Mouse (Mus musculus) erythroblast, adult 5-6 weeks (primary cell): Measurements from ENCODE around the gene Ttc36. TPM values are rescaled to one million over a fixed set of nuclear protein-coding genes. Genes with fewer than 3 reads are reported as not detected.
"Not testable (repeated sequence)": the region's sequence is repeated elsewhere in the genome, so short reads cannot be mapped to it uniquely, and the experiment has no call there.

Experiments
- ATAC-seq: replicated peaks from 2 replicates; pipeline ENCODE4 v1.8.0; 2016; ENCODE audit warnings: moderate number of reproducible peaks, mild to moderate bottlenecking, moderate TSS enrichment, inconsistent platforms; ENCODE audit not compliant: poor library complexity, low FRiP score, severe bottlenecking
- total RNA-seq, 2 experiments: library from RNA; stranded (forward) in 1 of 2; stranded (reverse) in 1 of 2; fragments of 150-400 nt in 1 of 2; fragments of 200-764, 138-1000 nt in 1 of 2; gene quantifications; 2 replicates each; pipeline versions ENCODE4 v1.2.3 to v1.2.4; 2015 to 2017; ENCODE audit warnings: low replicate concordance in 2 of 2

Ttc36 gene
- total RNA-seq, 2 experiments from 2014 or later = not detected

DNA sequence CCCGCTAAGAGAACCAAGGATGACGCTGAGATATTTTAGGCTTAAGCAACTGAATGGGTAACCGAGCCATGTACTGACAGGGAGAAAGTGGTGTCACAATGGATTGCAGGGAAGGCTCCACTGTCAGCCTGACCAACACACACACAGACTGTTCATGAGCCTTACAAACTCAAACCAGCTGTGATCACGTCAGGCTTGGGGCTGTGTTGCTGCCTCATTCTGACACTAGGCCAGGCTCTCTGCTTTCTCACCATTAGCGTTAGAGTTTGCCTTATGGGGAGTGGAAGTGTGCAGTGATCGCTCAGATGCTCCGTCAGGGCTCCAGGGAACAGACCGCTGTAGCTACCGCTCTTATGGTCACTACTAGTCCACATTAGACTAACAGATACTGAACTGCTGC lies 10.0 kb downstream of the Ttc36 start:
- no peak for ATAC-seq

GRCm38 (mm10) chr9:44772750-44773651 lies 29.9 kb downstream of the Ttc36 start:
- peak; percentile 99 for ATAC-seq

DNA sequence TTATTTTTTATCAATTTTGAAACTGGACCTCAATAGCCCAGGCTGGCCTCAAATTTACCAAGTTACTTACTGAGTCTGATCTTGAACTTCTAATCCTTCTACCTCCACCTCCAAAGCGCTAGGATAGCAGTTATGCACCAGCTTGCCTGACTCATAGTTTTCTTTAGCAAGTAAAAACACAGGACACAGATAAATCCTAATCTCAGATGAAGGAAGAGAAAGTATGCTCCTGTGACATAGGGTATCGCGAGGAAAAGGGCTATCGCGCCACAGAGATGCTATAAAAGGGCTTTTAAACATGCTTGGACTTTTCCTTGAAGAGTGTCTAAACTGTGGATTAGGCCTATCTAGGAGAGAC lies 30.5 kb downstream of the Ttc36 start:
- ATAC-seq = no peak

GRCm38 (mm10) chr9:44771376-44771775 lies 31.5 kb downstream of the Ttc36 start:
- no peak for ATAC-seq

GRCm38 (mm10) chr9:44768029-44768394 lies 34.9 kb downstream of the Ttc36 start:
- not testable (repeated sequence) for ATAC-seq

DNA sequence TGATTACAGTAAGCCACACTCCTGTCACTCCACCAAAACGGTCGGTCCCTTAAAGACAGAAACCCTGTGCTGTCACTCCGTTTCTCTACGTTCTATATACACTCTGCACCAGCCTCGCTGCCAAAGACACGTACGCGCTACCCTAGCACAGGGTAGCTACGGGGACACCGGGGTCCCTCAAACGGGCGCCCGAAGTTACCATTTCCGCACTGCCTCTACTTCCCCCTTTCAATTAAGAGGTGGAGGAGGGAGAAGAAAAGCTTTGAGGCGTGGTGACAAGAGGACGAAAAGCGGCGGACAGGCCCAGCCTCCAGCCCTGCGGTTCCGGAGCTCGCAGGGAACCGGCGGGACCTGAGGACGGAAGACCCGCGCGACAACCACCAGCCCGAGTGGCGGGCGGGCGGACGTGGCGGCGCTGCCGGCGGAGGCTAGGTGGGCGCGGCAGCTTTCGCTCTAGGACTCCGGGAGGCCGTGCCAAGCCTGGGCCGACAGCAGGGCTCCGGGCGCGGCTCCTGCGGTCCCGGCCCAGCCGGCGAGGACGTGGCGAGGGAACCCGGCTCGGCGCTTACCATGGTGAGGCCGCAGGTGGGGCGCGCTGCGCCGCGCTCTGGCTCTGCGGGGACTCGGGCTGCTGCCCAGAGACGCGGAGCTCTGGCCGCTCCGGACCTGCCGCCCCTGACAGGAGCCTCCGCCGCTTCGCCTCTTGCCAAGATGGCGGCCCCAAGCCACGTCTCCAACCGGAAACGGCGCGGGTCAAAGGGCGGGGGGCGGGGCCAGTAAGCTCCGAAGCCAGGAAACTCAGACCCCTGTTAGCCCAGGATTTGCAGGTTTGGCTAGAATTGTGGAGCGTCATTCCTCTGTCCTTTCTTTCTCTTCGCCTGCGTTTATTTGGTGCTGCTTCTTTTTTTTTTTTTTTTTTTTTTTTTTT lies 35.5 kb downstream of the Ttc36 start, which contains the start of the genes Arcn1 and Ift46:
Gene Arcn1, minus strand, starts transcription at position 745 of the 928 bp plus-strand sequence.
Gene Ift46, plus strand, starts transcription at position 808 of the 928 bp plus-strand sequence.
- peak; percentile 95 for ATAC-seq

GRCm38 (mm10) chr9:44760873-44761272 lies 42.0 kb downstream of the Ttc36 start:
- no peak for ATAC-seq

Other genes with a start within 250 kb of the Ttc36 start
- gene Cxcr5, start 241.2 kb downstream of the Ttc36 start, total RNA-seq (2015; ENCODE audit: low replicate concordance) = not detected in 2 replicates
- gene Cxcr5, start 241.2 kb downstream of the Ttc36 start, total RNA-seq (2017; ENCODE audit: low replicate concordance) = not detected in 2 replicates
- 53.1 and 53.8 TPM in 2 replicates for gene Ddx6, start 198.2 kb downstream of the Ttc36 start, total RNA-seq (2015; ENCODE audit: low replicate concordance)
- 109 and 114 TPM in 2 replicates for gene Ddx6, start 198.2 kb downstream of the Ttc36 start, total RNA-seq (2017; ENCODE audit: low replicate concordance)
- not detected in 2 replicates for gene Treh, start 129.8 kb downstream of the Ttc36 start, total RNA-seq (2015; ENCODE audit: low replicate concordance)
- not detected in 2 replicates for gene Treh, start 129.8 kb downstream of the Ttc36 start, total RNA-seq (2017; ENCODE audit: low replicate concordance)
- 0.42 and 6.1 TPM in 2 replicates for gene Phldb1, start 67.9 kb downstream of the Ttc36 start, total RNA-seq (2015; ENCODE audit: low replicate concordance)
- 2.9 TPM in 2 replicates for gene Phldb1, start 67.9 kb downstream of the Ttc36 start, total RNA-seq (2017; ENCODE audit: low replicate concordance)
- 52.6 and 60.4 TPM in 2 replicates for gene Arcn1, start 35.2 kb downstream of the Ttc36 start, total RNA-seq (2015; ENCODE audit: low replicate concordance)
- gene Arcn1, start 35.2 kb downstream of the Ttc36 start, total RNA-seq (2017; ENCODE audit: low replicate concordance) = 66.1 and 94.8 TPM in 2 replicates
- gene Ift46, start 35.2 kb downstream of the Ttc36 start, total RNA-seq (2015; ENCODE audit: low replicate concordance) = 62.1 and 85.9 TPM in 2 replicates
- gene Ift46, start 35.2 kb downstream of the Ttc36 start, total RNA-seq (2017; ENCODE audit: low replicate concordance) = 40.4 and 54.4 TPM in 2 replicates
- gene Tmem25, start 3.8 kb downstream of the Ttc36 start, total RNA-seq (2015; ENCODE audit: low replicate concordance) = not detected in 2 replicates
- gene Tmem25, start 3.8 kb downstream of the Ttc36 start, total RNA-seq (2017; ENCODE audit: low replicate concordance) = not detected in 2 replicates
- gene Kmt2a, start 78.2 kb upstream of the Ttc36 start, total RNA-seq (2015; ENCODE audit: low replicate concordance) = 15.8 and 32.8 TPM in 2 replicates
- 6.0 and 7.8 TPM in 2 replicates for gene Kmt2a, start 78.2 kb upstream of the Ttc36 start, total RNA-seq (2017; ENCODE audit: low replicate concordance)
- 219 and 228 TPM in 2 replicates for gene Atp5l, start 117.7 kb upstream of the Ttc36 start, total RNA-seq (2015; ENCODE audit: low replicate concordance)
- gene Atp5l, start 117.7 kb upstream of the Ttc36 start, total RNA-seq (2017; ENCODE audit: low replicate concordance) = 38.1 and 117 TPM in 2 replicates
- gene Ube4a, start 162.5 kb upstream of the Ttc36 start, total RNA-seq (2015; ENCODE audit: low replicate concordance) = 19.0 and 38.2 TPM in 2 replicates
- gene Ube4a, start 162.5 kb upstream of the Ttc36 start, total RNA-seq (2017; ENCODE audit: low replicate concordance) = 29.6 and 53.4 TPM in 2 replicates
- 6.9 TPM in 1 of 2 replicates, not detected in the other for gene Cd3g, start 177.4 kb upstream of the Ttc36 start, total RNA-seq (2015; ENCODE audit: low replicate concordance)
- 0.98 and 6.6 TPM in 2 replicates for gene Cd3g, start 177.4 kb upstream of the Ttc36 start, total RNA-seq (2017; ENCODE audit: low replicate concordance)
- not detected in 2 replicates for gene Cd3d, start 178.7 kb upstream of the Ttc36 start, total RNA-seq (2015; ENCODE audit: low replicate concordance)
- gene Cd3d, start 178.7 kb upstream of the Ttc36 start, total RNA-seq (2017; ENCODE audit: low replicate concordance) = not detected in 2 replicates
- not detected in 2 replicates for gene Cd3e, start 206.6 kb upstream of the Ttc36 start, total RNA-seq (2015; ENCODE audit: low replicate concordance)
- gene Cd3e, start 206.6 kb upstream of the Ttc36 start, total RNA-seq (2017; ENCODE audit: low replicate concordance) = 0.43 TPM in 1 of 2 replicates, not detected in the other
- not detected in 2 replicates for gene Mpzl2, start 236.7 kb upstream of the Ttc36 start, total RNA-seq (2015; ENCODE audit: low replicate concordance)
- not detected in 2 replicates for gene Mpzl2, start 236.7 kb upstream of the Ttc36 start, total RNA-seq (2017; ENCODE audit: low replicate concordance)